Mouse (Mus musculus): ENCODE data around the gene Gm10197. TPM values are rescaled to one million over a fixed set of nuclear protein-coding genes. Genes with fewer than 3 reads are reported as not detected.
A peak's percentile ranks its signal among the peaks of the same experiment; 100 is the strongest.

The Gm10197 gene
- polyA plus RNA-seq, 1 experiment: not detected

GRCm38 (mm10) chr19:53360265-53360958 lies 11.2 kb downstream of the Gm10197 start:
- peak overlapping the region; percentile 69 for H3K4me2 ChIP-seq (ENCODE audit: low read depth)

GRCm38 (mm10) chr19:53359160-53360033 lies 12.2 kb downstream of the Gm10197 start:
- Histone ChIP-seq H3K27me3 (ENCODE audit: control insufficient read depth, insufficient read depth, insufficient read length) (no peaks in the 10 kb centered on the region), H3K4me3 (peak overlapping the region; percentile 17), H3K4me2 (ENCODE audit: low read depth) (peak overlapping the region; percentile 69), H3K79me2 (ENCODE audit: control insufficient read depth, insufficient read depth) (no peaks in the 10 kb centered on the region), H3K36me3 (ENCODE audit: control insufficient read depth, insufficient read depth) (no peaks in the 10 kb centered on the region), H3ac (ENCODE audit: control insufficient read depth, insufficient read length) (no peak overlapping the region)
- no peak for TF ChIP-seq CEBPB (IDR thresholded peaks at IDR 0.05; ENCODE audit: insufficient read depth, poor library complexity, severe bottlenecking)
- no peak for TF ChIP-seq TCF3 (IDR thresholded peaks at IDR 0.05; ENCODE audit: insufficient read length, low read depth)
- no peak for TF ChIP-seq TCF12 (IDR thresholded peaks at IDR 0.05; ENCODE audit: insufficient read depth, poor library complexity, severe bottlenecking)
- TF ChIP-seq POLR2A (IDR thresholded peaks at IDR 0.05; ENCODE audit: insufficient read length, low read depth): no peak
- no peak for TF ChIP-seq REST (IDR thresholded peaks at IDR 0.05; ENCODE audit: insufficient read depth, insufficient read length)
- TF ChIP-seq SRF (IDR thresholded peaks at IDR 0.05; ENCODE audit: control insufficient read depth, insufficient read length, low read depth): no peak
- TF ChIP-seq E2F4 (IDR thresholded peaks at IDR 0.05; ENCODE audit: insufficient read depth): no peak

More at GRCm38 (mm10) chr19:53360265-53360958, 11.2 kb downstream of the Gm10197 start:
- Histone ChIP-seq H3K27me3 (ENCODE audit: control insufficient read depth, insufficient read depth, insufficient read length) (no peaks in the 10 kb centered on the region), H3K79me2 (ENCODE audit: control insufficient read depth, insufficient read depth) (no peaks in the 10 kb centered on the region), H3ac (ENCODE audit: control insufficient read depth, insufficient read length) (no peak overlapping the region), H3K4me3 (peak overlapping the region; percentile 17), H3K36me3 (ENCODE audit: control insufficient read depth, insufficient read depth) (no peaks in the 10 kb centered on the region)
- no peak for TF ChIP-seq E2F4 (IDR thresholded peaks at IDR 0.05; ENCODE audit: insufficient read depth)

DNA sequence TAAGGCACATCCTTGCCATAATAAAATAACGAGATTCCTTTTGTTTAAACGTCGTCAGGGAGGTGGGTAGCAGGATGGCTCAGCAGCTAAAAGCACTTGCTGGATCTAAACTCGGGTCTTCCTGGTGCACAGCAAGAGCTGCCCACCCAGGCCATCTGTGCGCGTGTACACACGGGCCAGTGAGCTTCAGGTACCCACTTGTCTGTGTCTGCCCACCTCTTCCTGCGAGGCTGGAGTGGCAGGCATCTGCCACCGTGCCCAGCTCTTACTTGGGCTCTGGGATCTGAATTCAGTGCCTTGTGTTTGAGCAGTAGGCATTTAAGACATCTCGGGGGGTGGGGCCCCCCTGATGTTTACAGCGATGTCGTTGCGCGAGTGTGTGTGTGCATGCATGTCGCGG lies 16.5 kb downstream of the Gm10197 start:
- TF ChIP-seq POLR2AphosphoS2 (IDR thresholded peaks at IDR 0.05; ENCODE audit: insufficient read length, low read depth) (no peak), TCF12 (IDR thresholded peaks at IDR 0.05; ENCODE audit: insufficient read depth, poor library complexity, severe bottlenecking) (no peak), POLR2A (IDR thresholded peaks at IDR 0.05; ENCODE audit: insufficient read length, low read depth) (no peak), MYOD1 (IDR thresholded peaks at IDR 0.05; ENCODE audit: control insufficient read depth in 1 of 3, insufficient read length in 2 of 3, low read depth in 2 of 3) (no peak), MYOG (IDR thresholded peaks at IDR 0.05; ENCODE audit: control insufficient read depth in 1 of 3, insufficient read depth in 1 of 3, insufficient read length in 2 of 3, low read depth in 2 of 3) (no peak), E2F4 (IDR thresholded peaks at IDR 0.05; ENCODE audit: insufficient read depth) (no peak), CEBPB (IDR thresholded peaks at IDR 0.05; ENCODE audit: insufficient read depth, poor library complexity, severe bottlenecking) (no peak)
- H3K4me2 ChIP-seq (ENCODE audit: low read depth): no peak overlapping the region
- no peaks in the 10 kb centered on the region for H3K36me3 ChIP-seq (ENCODE audit: control insufficient read depth, insufficient read depth)
- no peaks in the 10 kb centered on the region for H3K27me3 ChIP-seq (ENCODE audit: control insufficient read depth, insufficient read depth, insufficient read length)
- no peak overlapping the region for H3K4me3 ChIP-seq
- no peaks in the 10 kb centered on the region for H3K79me2 ChIP-seq (ENCODE audit: control insufficient read depth, insufficient read depth)
- H3ac ChIP-seq (ENCODE audit: control insufficient read depth, insufficient read length): no peak overlapping the region

- Histone ChIP-seq H3K79me2 (ENCODE audit: control insufficient read depth, insufficient read depth) (no peaks in the 10 kb centered on the region), H3K4me2 (ENCODE audit: low read depth) (no peak overlapping the region), H3K4me3 (no peak overlapping the region), H3K36me3 (ENCODE audit: control insufficient read depth, insufficient read depth) (no peaks in the 10 kb centered on the region), H3ac (ENCODE audit: control insufficient read depth, insufficient read length) (no peak overlapping the region), H3K27me3 (ENCODE audit: control insufficient read depth, insufficient read depth, insufficient read length) (no peaks in the 10 kb centered on the region)
- TF ChIP-seq REST (IDR thresholded peaks at IDR 0.05; ENCODE audit: insufficient read depth, insufficient read length) (no peak), MYOG (IDR thresholded peaks at IDR 0.05; ENCODE audit: control insufficient read depth in 1 of 3, insufficient read depth in 1 of 3, insufficient read length in 2 of 3, low read depth in 2 of 3) (no peak), POLR2A (IDR thresholded peaks at IDR 0.05; ENCODE audit: insufficient read length, low read depth) (no peak), E2F4 (IDR thresholded peaks at IDR 0.05; ENCODE audit: insufficient read depth) (no peak)
These were observed 17.1 kb downstream of the Gm10197 start for GRCm38 (mm10) chr19:53354271-53355000.

DNA sequence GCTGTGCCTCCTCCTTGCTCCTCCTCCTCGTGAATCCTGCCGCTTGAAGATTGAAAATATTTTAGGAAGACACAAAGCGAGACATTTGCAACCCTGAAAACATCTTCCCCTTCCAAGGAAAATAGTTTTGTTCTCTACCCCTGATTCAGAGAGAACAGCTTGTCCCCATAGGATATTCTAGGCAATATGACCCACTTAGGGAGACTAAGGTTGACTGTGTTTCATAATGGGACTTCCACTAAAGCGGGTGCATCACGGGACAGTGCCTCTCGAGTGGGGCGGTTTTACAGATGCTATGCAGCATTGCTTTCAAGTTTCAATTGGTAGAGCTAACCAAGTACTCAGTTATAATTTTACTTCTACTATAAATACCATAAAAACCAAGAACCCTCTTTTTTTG lies 17.7 kb downstream of the Gm10197 start:
- no peak overlapping the region for H3ac ChIP-seq (ENCODE audit: control insufficient read depth, insufficient read length)
- H3K4me2 ChIP-seq (ENCODE audit: low read depth): no peak overlapping the region
- no peaks in the 10 kb centered on the region for H3K36me3 ChIP-seq (ENCODE audit: control insufficient read depth, insufficient read depth)
- TF ChIP-seq POLR2A (IDR thresholded peaks at IDR 0.05; ENCODE audit: insufficient read length, low read depth): no peak
- TF ChIP-seq SRF (IDR thresholded peaks at IDR 0.05; ENCODE audit: control insufficient read depth, insufficient read length, low read depth): no peak
- TF ChIP-seq MYOG (IDR thresholded peaks at IDR 0.05; ENCODE audit: control insufficient read depth in 1 of 3, insufficient read depth in 1 of 3, insufficient read length in 2 of 3, low read depth in 2 of 3): no peak
- no peak for TF ChIP-seq POLR2AphosphoS2 (IDR thresholded peaks at IDR 0.05; ENCODE audit: insufficient read length, low read depth)
- TF ChIP-seq MYOD1 (IDR thresholded peaks at IDR 0.05; ENCODE audit: control insufficient read depth in 1 of 3, insufficient read length in 2 of 3, low read depth in 2 of 3): no peak
- no peak for TF ChIP-seq MAX (IDR thresholded peaks at IDR 0.05; ENCODE audit: low read depth)
- no peaks in the 10 kb centered on the region for H3K27me3 ChIP-seq (ENCODE audit: control insufficient read depth, insufficient read depth, insufficient read length)
- no peak overlapping the region for H3K4me3 ChIP-seq
- H3K79me2 ChIP-seq (ENCODE audit: control insufficient read depth, insufficient read depth): no peaks in the 10 kb centered on the region
